Mouse (Mus musculus): ENCODE data around the gene Sh3pxd2a. TPM values are rescaled to one million over a fixed set of nuclear protein-coding genes. Genes with fewer than 3 reads are reported as not detected.

The Sh3pxd2a gene
- total and polyA plus RNA-seq, 3 experiments: 33.1 to 90.0 (median 68.2) TPM

DNA sequence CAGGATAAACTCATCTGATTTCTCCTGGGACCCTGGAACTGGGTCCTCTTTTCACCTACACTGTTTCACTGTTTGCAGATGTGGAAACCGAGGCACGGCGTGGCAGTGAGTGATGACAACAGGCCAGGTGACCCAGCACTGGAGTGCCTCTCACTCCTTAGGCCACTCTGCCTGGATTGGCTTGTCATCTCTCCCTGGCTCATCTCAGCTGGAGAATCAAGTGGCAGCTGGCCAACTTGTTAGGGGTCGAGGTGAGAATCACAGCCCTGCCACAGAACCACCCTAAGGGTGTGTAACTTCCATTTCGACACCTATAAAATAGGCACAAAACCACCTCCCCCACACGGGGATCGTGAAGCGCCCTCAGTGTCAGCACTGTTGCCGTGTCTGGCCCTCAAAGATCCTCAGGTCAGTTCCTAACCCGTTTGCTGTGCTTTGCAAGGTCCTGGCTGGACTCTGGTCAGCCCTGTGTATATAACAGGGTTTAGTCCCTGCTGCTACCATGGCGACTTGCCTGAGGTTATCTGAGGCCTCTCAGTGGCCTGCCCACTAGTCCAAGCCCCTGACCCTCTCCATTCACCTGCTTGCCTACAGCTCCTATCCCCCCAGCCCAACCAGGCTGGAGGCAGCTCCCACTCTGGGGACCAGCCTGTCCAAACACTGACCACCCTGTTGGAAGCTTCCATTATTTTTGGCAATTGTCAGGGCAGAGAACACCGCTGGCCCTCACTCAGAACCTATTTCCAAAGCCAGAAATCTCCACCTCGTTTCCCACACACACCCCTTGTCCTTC, 6.3 kb downstream of the Sh3pxd2a start:
- peak; percentile 31 for DNase-seq

DNA sequence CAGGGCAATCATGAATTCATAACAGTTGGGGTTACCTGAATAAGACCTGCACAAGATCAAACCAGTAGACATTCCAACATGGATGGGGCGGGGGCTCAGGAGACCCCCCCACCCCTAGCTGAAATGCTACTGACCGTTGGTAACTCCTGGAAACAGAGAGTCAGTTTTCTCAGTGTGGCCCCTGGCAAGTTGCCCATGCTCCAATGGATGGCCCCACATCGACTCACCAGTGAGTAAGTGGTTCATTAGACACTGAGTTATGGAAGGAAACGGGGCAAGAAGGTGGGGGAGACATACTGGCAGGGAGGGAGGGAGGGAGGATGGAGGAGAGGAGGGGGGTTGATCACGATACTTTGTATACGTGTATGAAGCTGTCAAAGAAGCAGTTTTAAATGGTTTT, 8.2 kb downstream of the Sh3pxd2a start:
- DNase-seq: no peak

DNA sequence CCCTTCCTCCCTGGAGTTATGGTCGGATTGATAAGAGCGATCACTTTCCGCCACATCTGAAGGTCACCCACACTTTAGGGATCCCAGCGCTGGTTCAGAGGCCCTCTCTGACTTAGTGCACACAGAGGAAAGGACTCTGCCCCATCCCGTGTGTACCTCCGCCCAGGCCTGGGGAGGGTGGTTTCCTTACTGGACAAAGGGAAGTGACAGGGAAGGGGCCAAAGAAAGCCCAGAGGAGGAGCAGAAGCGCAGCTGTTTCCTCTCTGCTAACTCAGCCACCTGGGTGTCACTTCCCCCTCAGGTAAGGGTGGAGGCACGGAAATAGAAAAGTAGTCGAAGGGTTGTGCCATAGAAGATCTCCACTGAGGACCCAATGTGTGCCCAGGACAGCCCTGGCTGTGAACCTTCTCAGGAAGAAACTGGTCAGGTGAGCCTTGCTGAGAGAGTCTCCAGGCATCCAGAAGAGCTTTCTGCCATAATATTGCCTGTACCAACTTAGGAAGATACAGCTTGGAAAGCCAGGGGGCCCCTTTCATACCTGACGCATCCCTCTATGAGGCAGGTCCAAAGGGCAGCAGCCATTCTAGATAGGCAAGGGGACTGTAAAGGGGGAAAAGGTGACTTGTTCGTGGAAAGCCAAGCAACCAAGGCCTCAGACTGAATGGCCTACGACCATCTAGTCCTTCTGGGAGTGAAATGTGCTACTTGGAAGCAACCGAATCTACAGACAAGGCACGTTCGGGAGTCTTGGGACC, 9.0 kb downstream of the Sh3pxd2a start:
- no peak for DNase-seq

DNA sequence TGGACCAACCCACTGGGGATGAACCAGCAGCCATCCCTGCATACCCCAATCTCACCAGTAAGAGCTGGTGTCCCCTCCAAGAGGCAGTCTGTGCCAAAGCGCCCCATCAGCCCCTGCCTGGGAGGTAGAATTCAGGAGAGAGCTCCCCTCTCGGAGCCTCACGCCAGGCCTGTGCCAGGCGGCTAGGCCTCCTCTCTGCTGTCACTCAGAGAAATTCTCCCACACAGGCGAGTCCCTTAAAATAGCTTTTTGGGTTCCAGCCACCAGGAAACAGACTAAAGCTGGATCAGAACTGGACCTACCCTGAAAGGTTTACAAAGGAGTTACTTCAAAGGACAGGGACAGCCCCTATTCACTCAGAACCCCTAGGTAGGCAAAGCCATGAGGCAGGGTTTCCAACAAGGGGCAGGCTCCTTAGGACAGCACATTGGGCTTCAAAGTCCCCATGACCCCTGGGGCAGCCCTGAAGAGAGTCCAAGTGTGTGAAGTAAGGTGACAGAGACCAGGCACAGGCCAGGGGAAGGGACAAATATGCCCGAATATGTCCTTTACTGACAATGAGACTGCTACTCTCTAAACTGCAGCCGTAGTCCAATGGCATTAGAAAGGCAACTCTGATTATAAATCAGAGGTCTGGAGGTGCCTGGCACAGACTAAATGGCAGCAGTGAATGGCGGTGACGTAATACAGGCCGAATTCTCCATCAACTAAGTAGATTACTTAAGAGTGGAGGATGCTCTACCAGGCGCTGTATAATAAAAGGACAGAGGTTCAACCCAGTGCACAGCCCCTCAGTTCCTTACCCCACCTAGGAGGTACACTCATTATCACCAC, 9.8 kb downstream of the Sh3pxd2a start:
- DNase-seq: no peak

DNA sequence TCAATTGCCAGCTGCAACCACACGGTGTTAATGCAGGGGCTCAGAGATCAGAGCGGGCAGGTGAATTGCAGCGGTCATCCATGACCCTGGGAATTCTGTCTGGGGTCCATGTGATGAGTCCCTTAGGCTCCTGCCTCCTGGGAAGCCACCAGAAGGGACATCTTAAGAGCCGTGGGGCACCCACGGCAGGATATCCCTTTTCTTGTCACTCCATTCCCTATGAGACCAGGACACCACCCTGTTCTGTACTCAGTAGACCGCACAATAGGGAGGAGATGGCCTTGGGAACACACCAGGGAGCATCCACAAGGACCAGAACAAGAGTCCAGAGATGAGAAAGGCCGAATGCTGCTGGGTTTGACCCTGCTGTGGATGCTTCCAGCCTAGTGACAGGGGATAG, 10.8 kb downstream of the Sh3pxd2a start:
- no peak for DNase-seq

DNA sequence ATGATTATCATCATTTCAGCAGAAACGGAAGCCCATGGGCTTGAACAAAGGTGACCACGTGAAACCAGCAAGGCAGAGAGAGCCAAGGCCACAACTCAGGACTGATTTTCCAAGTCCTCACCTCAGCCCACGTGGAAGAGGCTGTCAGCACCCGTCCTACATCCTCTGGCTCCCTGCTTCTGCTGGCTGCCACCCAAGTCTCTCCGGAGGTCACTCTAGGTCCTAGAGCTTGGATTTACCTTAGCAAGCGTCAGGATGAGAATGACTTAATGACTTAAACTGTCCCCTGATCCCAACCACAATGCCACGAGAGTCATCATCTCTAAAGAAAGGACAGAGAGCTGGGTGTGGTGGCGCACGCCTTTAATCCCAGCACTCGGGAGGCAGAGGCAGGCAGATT, 11.5 kb downstream of the Sh3pxd2a start:
- peak; percentile 33 for DNase-seq

DNA sequence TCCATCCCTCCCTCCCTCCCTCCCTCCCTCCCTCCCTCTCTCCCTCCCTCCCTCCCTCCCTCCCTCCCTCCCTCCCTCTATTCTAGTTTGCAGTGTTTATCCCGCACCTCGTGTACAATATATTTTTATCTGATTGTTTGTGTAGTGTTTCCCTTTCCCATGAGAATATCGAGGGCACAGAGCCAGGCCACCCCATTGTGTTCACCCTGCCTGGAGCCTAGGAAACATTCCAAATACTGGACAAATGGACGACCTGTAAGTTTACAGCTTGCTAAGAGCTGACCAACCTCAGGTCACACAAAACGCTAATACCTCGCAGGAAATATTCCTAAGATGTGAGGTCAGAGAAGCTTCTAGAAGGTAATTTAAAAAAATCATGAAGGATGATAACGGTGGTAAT, 12.0 kb downstream of the Sh3pxd2a start:
- no peak for DNase-seq

DNA sequence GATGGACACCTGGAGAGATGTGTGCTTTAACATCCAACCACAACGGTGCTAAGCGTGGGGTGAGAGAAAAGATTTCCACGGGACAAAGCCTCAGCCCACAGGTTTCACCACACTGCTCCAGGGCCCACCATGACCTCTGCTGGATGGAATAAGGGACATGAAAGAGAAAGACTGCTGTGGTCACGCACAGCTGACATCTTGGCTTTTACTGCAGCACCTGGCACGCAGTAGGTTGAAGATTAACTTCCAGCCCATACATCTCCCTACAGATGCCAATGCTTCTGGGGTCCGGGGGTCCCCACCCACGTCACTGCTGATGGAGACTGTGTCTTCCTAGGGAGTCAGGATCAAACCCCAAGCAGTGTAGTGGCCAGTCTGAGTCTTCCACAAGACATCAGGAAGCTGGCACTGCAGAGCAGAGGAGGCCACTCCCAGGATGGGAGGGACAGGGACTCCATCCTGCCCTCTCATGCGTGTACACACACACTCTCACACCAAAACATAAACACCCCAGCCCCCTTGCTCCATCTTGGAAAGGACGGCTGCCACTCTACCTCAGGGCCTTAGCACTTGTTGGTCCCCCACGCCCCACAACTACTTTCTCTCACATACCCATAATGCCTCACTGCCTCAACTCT, 12.6 kb downstream of the Sh3pxd2a start:
- no peak for DNase-seq

DNA sequence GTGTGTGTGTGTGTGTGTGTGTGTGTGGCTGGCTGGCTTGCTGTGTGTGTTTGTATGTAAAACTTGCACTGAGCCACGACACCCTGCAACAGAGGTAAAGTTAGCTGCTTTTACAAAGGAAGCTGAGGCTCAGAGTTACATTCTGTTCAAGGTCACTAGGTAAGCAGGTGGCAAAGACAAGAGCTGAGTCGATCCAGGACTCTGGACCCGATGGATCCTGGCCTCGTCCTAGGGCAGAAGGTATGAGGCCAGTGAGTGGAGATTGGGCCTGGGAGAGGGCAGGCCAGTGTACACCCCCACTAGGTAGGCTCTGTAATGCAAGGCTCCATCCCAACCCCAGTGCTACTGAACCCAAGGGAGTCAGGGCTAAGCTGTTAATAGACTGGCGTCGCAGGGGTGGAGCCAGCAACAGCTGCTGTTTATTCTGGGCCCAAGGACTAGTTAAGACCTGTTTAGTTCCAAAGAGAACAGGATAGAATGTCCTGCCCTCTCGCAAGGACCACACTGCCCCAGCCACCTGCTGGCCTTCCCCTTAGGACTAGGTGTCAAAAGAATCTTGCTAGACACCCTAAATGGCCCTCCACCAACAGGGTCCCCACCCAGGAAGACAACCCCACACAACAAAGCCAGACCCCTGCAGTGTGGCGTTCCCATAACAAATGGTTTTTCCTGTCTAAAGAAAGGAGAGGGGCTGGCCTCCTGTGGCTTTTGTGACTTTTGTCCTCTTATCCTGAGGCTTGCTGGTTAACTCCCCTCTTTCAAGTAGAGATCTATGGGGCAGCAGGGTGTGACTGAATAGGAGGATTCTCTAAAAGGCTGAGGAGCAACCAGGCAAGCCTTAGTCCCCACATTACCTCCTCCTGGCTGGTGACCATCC, 13.7 kb downstream of the Sh3pxd2a start:
- DNase-seq: no peak

DNA sequence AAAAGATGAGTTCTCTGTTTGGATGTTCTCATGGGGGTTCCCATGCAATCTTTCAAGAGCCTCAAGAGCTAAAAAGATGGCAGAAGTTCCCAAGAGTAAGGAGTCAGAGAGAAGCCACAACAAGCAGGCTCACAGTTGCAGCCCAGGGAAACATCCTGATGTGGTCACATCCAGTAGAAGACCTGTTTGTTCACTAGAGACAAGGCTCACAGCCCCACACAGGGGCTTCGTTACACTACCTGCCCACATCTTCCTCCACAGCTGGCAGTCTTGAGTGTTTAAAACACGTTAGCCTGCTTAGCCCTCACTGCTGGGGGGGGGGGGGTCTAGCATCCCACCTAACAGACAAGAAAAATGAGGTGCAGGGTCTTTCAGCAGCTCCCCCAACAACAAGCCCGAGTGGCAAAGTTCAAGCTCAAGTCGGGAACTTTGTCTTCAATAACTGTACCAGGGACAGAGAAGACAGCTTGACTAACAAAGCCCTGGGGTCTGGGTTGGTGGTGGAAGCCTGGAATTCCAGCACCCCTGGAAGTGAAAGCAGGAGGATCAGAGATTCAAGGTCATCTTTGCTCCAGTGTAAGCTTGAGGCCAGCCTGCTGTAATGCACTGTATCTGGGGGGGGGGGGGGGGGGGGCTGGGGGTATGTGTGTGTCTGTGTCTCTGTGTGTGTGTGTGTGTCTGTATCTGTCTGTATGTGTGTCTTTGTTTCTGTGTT, 14.5 kb downstream of the Sh3pxd2a start:
- DNase-seq: no peak

DNA sequence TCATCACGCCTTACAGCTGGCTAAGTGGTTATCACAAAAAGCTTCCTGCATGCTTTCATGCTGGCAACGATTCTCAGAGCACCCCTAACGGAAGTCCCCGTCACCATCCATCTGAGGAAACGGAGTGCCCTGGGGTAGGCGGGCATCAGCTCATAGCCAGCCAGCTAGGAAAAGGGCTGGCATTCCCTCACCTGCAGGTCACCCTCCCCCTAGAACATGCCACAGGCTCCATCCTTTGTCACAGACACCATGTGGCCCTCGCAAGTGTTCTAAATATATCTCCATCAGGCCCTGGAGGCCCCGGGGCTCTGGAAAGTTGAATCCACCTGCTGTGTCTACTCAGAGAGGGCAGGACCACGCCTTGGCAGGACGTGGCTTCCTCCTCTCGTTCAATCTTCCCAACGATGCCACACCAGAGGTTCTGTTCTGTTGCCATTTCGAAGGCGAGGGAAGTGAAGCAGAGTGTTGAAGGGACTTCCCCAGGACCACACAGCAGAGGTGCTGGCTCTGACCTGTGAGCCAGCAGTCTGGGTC, 15.5 kb downstream of the Sh3pxd2a start:
- no peak for DNase-seq

DNA sequence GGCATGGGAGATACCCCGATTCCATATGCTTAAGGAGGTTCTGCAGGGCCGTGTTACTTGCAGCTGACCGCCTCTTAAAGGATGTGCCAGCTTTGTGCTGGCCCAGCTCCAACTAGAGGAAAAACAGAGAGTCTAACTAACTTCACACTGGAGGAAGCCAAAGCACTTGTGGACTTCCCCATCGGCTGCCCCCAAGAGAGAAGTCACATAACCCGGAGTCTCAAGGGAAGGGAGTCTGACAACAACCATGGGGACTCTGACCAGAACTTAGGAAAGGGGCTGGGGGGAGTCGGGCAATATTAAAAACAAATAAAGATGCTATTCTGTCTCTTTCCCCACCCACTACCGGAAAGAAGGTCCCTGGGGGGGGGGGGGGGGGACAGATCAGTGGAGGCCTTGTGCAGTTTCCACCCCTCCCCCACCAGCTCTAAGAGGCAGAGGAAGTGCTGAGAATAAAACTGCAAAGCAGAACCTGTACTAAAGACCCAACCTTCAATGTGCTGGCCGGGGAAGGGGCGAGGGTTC, 17.3 kb downstream of the Sh3pxd2a start:
- peak; percentile 38 for DNase-seq

DNA sequence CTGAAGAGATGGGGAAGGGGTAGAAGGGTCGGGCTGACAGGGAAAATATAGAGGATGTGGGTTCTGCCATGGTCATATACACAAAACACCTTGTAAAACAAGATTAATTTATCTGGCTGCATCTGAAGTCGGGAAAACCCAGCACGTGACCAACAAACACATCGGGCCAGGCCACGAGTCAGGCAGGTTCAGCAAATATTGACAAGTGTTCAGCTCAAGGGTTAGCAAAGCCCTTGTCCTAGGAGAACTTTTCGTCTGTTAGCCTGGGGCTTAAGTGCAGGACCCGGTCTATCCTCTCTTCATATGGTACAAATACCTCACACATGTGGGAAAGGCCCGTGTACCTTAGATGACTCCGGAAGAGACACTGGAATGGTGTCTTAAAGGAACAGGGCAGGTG, 18.1 kb downstream of the Sh3pxd2a start:
- DNase-seq: no peak

DNA sequence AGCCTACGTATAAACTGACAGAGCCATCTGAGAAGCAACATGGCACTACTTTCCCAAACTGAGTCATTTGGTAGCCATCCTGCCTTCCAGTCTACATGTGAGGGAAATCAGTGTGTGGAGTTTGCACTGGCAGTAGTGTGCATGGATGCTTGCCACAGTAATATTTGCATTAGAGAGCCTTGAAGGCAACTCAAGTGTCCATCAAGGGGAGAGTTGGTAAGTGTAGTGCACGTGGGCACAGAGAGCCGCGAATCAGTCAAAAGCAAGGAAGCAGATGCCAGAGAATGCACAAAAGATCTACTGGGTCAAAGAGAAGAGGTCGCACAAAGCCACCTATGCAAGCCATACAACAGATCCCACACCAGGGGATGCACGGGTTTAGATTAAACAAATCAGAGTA, 18.5 kb downstream of the Sh3pxd2a start:
- DNase-seq: no peak

DNA sequence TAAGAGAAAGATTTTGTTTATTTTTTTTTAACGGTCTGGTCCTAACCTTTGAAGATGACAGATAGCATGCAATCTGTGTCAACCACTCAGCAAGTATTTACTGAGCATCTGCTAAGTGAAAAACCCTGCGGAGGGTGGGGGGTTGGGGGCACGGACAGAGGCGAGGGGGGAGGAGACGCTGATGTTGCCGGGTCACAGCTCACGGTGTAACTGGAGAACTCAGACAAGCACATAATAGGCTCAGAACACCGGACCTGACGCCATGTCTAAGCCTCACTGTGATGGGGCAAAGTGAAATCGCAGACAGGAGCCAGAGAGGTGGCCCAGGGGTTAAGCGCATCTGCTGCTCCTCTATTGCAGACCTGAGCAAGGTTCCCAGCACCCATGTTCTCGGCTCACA, 19.7 kb downstream of the Sh3pxd2a start:
- DNase-seq: no peak

DNA sequence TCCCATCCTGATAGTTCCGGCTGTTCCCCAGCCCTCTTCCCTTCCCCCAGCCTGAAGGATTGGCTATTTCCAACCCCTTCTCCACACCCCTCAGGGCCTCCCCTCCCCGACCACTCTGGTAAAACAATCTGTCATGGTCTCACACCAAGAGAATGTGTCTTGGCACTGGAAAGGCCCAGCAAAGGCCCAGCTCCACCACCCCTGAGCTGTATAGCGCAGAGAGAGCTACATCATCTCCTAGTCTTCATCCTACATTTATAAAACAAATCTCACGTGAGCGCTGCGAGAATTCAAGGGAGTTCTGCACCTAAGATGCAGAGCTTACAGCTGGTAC, 21.9 kb downstream of the Sh3pxd2a start:
- DNase-seq: no peak

DNA sequence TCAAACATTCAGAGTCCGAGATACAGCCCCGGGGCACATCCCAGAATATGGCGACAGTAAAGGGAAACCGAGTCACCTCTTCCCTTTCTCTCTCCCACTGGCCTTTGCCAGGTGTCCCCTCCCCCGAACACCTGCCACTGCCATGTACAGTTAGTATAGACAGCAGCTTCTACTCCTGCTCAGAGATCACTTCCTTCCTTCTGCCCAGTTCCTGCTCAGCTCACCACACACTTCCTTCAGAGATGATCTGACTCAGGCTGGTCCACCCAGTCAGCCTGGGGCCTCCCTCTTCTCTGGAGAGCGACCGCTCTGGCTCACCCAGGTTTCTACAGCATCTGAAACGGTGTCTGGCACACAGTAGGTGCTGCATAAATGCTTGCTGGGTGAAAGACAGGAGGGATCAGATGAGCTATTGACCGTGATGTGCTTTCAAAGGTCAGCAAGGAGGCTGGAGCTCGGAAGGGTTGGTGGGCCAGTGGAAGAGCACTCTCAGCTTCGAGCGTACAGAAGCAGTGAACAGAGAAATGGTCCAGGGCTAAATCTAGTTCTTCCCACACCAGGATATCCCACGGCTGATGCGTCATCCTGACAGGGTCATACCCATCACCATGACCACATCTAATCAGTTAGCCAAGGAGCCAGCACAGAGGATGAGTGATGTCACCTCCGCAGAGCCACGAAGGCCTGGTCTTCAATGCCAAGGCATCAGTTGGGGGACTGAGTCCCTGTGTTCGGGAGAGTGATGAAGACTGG, 22.5 kb downstream of the Sh3pxd2a start:
- no peak for DNase-seq

DNA sequence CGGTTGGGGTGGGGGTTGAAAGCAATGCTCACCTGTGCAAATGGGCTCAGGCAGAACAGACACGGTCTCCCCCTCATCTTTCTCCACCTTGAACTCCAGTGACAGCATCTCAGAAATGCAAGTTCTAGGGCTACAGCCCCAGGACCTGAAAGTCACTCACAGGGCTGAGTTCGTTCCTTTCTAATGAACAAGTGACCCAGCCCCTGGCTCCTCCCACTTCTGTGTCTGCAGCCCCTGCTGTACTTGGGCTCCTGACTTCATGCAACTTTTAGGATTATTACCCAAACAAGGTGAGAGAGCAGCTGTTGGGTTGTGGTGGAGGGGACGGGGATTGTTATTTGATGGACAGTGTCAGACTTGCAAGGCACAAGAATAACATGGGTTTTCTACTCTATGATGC, 23.2 kb downstream of the Sh3pxd2a start:
- DNase-seq: no peak

DNA sequence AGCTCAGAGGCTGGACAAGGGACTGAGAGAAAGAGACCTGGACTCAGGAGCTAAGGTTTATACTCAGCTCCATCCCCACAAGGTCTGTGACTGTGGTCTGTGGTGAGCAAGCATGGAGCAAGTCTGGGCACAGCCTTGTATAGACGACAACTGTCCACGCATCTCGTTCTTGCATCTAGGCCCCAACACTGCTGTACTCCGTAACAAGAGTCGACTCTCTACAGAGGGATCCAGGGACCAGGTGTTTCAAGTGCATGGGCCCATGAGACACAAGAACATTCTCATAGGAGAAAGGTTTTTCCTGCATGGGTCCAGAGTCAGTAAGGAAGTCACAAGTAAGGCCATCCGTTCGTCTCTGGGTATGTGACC, 23.8 kb downstream of the Sh3pxd2a start:
- DNase-seq: no peak
